Mouse (Mus musculus): ENCODE measurements around the gene Hist1h4h. TPM values are rescaled to one million over a fixed set of nuclear protein-coding genes. Genes with fewer than 3 reads are reported as not detected.
"Not testable (repeated sequence)": the region's sequence is repeated elsewhere in the genome, so short reads cannot be mapped to it uniquely, and the experiment has no call there.

Gene Hist1h4h
- total and polyA plus RNA-seq, 2 experiments from 2014 or later = 4.1 to 1,275 TPM

DNA sequence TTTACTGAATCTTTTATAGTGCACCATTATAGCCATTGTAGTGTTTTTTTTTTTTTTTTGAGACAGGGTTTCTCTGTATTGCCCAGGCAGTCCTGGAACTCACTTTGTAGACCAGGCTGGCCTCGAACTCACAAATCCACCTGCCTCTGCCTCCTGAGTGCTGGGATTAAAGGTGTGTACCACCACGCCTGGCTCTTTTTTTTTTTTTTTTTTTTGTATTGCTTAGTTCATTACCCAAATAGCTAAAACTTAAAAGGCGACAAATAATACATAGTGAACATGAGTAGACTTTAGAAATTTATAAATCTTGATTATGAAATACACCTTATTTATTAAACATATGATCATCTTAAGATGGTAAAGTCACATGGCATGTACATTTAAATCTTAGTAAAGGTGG lies 10.6 kb downstream of the Hist1h4h start:
- H3K4me2 ChIP-seq (ENCODE audit: low read depth) = no peak overlapping the region
- no peaks in the 10 kb centered on the region for H3K9me3 ChIP-seq (ENCODE audit: low read length)
- DNase-seq = no peak
- H3K36me3 ChIP-seq (ENCODE audit: insufficient read depth) = no peaks in the 10 kb centered on the region
- 0 out of 2 replicates have a peak, but pooled peaks cover 4% of the 10 kb centered on the region for H3K4me1 ChIP-seq (ENCODE audit: insufficient read depth)
- 80% methylated on average over 3 of the region's 3 CpGs for WGBS
- no peak for ATAC-seq
- no peak for TF ChIP-seq CTCF (IDR thresholded peaks at IDR 0.05; ENCODE audit: low read depth)
- H3K4me3 ChIP-seq (ENCODE audit: low read depth, low read length) = no peak overlapping the region
- no peaks in the 10 kb centered on the region for H3K27me3 ChIP-seq (ENCODE audit: insufficient read depth, low read length)
- no peak overlapping the region for H3K27ac ChIP-seq (ENCODE audit: low read depth, low read length)
- H3K9ac ChIP-seq = no peak overlapping the region

DNA sequence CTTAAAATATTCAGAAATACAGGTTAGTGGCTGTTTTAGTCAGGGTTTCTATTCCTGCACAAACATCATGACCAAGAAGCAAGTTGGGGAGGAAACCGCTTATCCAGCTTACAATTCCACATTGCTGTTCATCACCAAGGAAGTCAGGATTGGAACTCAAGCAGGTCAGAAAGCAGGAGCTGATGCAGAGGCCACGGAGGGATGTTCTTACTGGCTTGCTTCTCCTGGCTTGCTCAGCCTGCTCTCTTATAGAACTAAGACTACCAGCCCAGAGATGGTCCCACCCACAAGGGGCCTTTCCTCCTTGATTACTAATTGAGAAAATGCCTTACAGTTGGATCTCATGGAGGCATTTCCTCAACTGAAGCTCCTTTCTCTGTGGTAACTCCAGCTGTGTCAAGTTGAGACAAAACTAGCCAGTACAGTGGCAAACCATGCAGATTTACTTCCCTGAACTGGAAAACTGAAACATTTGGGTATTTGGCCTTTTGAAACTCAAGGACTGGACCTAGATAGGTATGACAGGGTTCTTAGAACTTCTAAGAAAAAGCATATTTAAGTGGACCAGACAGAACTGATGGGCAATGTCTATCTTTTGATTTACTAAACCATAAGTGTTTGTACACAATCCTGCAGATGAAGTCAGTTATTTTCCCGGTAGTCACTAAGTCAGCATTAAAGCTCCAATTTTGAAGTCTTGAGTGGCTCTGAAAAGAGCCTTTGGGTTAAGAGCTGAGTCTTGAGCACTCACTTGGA lies 11.6 kb downstream of the Hist1h4h start:
- ATAC-seq; H3K27ac ChIP-seq (ENCODE audit: low read depth, low read length); H3K4me1 ChIP-seq (ENCODE audit: insufficient read depth); H3K27me3 ChIP-seq (ENCODE audit: insufficient read depth, low read length); DNase-seq; H3K36me3 ChIP-seq (ENCODE audit: insufficient read depth); H3K9me3 ChIP-seq (ENCODE audit: low read length): not testable (repeated sequence)
- Histone ChIP-seq H3K4me3 (ENCODE audit: low read depth, low read length) (peak overlapping the region; percentile 41), H3K9ac (peak overlapping the region; percentile 44; the same call in 1 of the 2 replicates), H3K4me2 (ENCODE audit: low read depth) (peak overlapping the region; percentile 74)
- WGBS = 4% methylated on average over 3 of the region's 3 CpGs

DNA sequence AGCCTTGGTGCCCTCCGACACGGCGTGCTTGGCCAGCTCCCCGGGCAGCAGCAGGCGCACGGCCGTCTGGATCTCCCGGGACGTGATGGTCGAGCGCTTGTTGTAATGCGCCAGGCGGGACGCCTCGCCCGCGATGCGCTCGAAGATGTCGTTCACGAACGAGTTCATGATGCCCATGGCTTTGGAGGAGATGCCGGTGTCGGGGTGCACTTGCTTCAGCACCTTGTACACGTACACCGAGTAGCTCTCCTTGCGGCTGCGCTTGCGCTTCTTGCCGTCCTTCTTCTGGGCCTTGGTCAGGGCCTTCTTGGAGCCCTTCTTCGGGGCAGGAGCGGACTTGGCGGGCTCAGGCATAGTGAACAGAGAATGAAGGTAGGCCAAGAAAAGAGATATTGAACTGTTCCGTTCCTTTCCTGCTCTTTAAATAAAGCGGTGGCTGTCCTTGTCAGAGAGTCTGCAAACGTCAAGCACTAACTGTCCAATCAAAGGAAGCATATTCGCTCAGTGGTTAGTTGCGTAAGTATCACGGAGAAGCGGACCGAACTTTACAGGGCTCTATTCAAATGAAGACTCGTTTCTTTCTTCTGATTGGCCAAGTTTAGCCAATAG lies 12.3 kb downstream of the Hist1h4h start, which contains the start of gene Hist1h2bh:
Hist1h2bh (minus strand) TSS at position 394 of the 609 bp plus-strand sequence.
- not testable (repeated sequence) for H3K9me3 ChIP-seq (ENCODE audit: low read length); H3K4me1 ChIP-seq (ENCODE audit: insufficient read depth); H3K36me3 ChIP-seq (ENCODE audit: insufficient read depth); H3K27me3 ChIP-seq (ENCODE audit: insufficient read depth, low read length)
- ATAC-seq (peak; percentile 91), DNase-seq (peak; percentile 89)
- Histone ChIP-seq H3K9ac (peak within 1 kb of the TSS; percentile 66), H3K4me2 (ENCODE audit: low read depth) (peak within 1 kb of the TSS; percentile 74), H3K27ac (ENCODE audit: low read depth, low read length) (peak within 1 kb of the TSS; percentile 86), H3K4me3 (ENCODE audit: low read depth, low read length) (peak within 1 kb of the TSS; percentile 46)
- 2% methylated on average over 29 of the region's 42 CpGs for WGBS

DNA sequence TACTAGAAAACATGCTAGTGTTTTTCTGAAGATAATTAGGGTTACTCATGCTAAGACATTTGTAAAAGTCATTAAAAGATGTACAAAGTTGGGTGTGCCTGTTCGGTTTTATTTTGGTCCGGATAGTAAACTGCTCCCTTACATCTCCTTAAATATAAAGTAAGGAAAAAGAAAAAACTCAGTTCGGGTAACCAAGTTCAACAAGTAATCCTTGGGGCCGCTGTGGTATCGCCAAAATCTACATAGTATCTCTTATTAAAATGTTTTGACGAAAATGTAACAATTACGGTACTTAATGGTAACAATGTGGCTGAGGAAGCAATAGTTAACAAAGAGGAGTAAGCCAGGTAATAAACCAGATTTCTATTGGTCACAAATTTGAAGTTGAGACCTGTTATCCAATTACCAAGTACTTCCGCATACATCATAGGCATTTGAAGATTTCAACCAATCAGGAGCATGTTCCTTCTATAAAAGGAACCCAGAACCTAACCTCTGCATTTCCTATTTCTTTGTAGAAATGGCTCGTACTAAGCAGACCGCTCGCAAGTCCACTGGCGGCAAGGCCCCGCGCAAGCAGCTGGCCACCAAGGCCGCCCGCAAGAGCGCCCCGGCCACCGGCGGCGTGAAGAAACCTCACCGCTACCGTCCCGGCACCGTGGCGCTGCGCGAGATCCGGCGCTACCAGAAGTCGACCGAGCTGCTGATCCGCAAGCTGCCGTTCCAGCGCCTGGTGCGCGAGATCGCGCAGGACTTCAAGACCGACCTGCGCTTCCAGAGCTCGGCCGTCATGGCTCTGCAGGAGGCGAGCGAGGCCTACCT lies 13.3 kb downstream of the Hist1h4h start, which contains the start of gene Hist1h3f:
Hist1h3f (plus strand) TSS at position 88 of the 822 bp plus-strand sequence.
- peak within 1 kb of the TSS; percentile 66 for H3K9ac ChIP-seq
- no peaks in the 10 kb centered on the region for H3K27me3 ChIP-seq (ENCODE audit: insufficient read depth, low read length)
- 0 out of 2 replicates have a peak, but pooled peaks cover 4% of the 10 kb centered on the region for H3K4me1 ChIP-seq (ENCODE audit: insufficient read depth)
- no peaks in the 10 kb centered on the region for H3K36me3 ChIP-seq (ENCODE audit: insufficient read depth)
- peak within 1 kb of the TSS; percentile 46 for H3K4me3 ChIP-seq (ENCODE audit: low read depth, low read length)
- no peaks in the 10 kb centered on the region for H3K9me3 ChIP-seq (ENCODE audit: low read length)
- TF ChIP-seq CTCF (IDR thresholded peaks at IDR 0.05; ENCODE audit: low read depth) = no peak
- WGBS = 1% methylated on average over 23 of the region's 45 CpGs
- ATAC-seq (peak; percentile 95), DNase-seq (peak; percentile 92)
- peak within 1 kb of the TSS; percentile 74 for H3K4me2 ChIP-seq (ENCODE audit: low read depth)
- H3K27ac ChIP-seq (ENCODE audit: low read depth, low read length) = peak within 1 kb of the TSS; percentile 86

DNA sequence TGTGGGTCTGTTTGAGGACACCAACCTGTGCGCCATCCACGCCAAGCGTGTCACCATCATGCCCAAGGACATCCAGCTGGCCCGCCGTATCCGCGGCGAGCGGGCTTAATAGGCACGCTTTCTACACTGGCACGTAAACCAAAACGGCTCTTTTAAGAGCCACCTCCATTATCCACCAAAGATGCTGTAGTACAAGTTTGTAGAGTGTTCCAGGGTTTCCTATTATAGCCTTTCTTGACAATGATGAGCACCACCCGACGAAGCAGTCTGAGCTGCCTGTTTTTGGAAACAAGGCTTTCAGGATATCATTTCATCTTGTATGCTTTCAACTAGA lies 13.9 kb downstream of the Hist1h4h start:
- not testable (repeated sequence) for DNase-seq; H3K9me3 ChIP-seq (ENCODE audit: low read length); H3K27ac ChIP-seq (ENCODE audit: low read depth, low read length); H3K36me3 ChIP-seq (ENCODE audit: insufficient read depth); H3K4me1 ChIP-seq (ENCODE audit: insufficient read depth); H3K27me3 ChIP-seq (ENCODE audit: insufficient read depth, low read length)
- WGBS = under 1% methylated on average over 11 of the region's 14 CpGs
- Histone ChIP-seq H3K4me2 (ENCODE audit: low read depth) (peak overlapping the region; percentile 44), H3K4me3 (ENCODE audit: low read depth, low read length) (peak overlapping the region; percentile 46), H3K9ac (0 out of 2 replicates have a peak overlapping the region, but pooled peaks have one; percentile 22)
- ATAC-seq = peak; percentile 18

DNA sequence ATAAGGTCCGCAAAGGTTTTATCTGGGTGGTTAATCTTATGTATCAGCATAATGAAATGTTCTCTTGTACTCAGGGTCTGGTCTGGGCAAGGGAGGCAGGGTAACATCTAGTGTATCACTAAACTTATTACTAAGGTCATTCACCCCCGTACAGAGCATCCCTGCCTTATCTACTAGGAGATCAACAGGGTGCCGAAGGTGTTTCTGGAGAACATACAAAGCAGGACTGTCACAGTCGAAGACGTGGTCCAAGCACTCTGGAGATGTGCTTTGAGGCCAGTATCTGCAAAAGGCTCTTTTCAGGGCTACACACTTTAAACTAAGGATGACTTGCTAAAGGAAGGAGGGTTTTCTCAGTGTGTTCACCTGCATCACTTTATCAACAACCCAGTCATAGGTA lies 15.8 kb downstream of the Hist1h4h start:
- ATAC-seq (no peak), DNase-seq (no peak)
- Histone ChIP-seq H3K36me3 (ENCODE audit: insufficient read depth) (no peaks in the 10 kb centered on the region), H3K9ac (no peak overlapping the region), H3K4me3 (ENCODE audit: low read depth, low read length) (no peak overlapping the region), H3K9me3 (ENCODE audit: low read length) (no peaks in the 10 kb centered on the region), H3K27ac (ENCODE audit: low read depth, low read length) (no peak overlapping the region), H3K4me2 (ENCODE audit: low read depth) (no peak overlapping the region), H3K4me1 (ENCODE audit: insufficient read depth) (0 out of 2 replicates have a peak, but pooled peaks cover 8% of the 10 kb centered on the region), H3K27me3 (ENCODE audit: insufficient read depth, low read length) (no peaks in the 10 kb centered on the region)
- WGBS = 78% methylated on average over 5 of the region's 5 CpGs
- no peak for TF ChIP-seq CTCF (IDR thresholded peaks at IDR 0.05; ENCODE audit: low read depth)

Data from forebrain, postnatal 0 days (tissue).